Mouse (Mus musculus) forebrain, embryonic 10.5 days (tissue): ENCODE data around the gene Olfr734. TPM values are rescaled to one million over a fixed set of nuclear protein-coding genes. Genes with fewer than 3 reads are reported as not detected.

Source experiments
- DNase-seq: peaks from one replicate; pipeline ENCODE4 v3.0.0-alpha.2; 2017; ENCODE audit warnings: low spot score; ENCODE audit errors: extremely low spot score
- H3K27ac ChIP-seq: fragments of 300-500 bp; sonication (generic); 2 replicates; pipeline ENCODE4 v1.5.1; 2016; ENCODE audit warnings: mild to moderate bottlenecking
- H3K27me3 ChIP-seq: fragments of 300-500 bp; sonication (generic); 2 replicates; pipeline ENCODE4 v1.6.1; 2016; ENCODE audit warnings: mild to moderate bottlenecking; ENCODE audit not compliant: poor library complexity, severe bottlenecking
- H3K36me3 ChIP-seq: fragments of 300-500 bp; sonication (generic); replicated peaks from 2 replicates; pipeline ENCODE4 v1.6.1; 2016; ENCODE audit warnings: mild to moderate bottlenecking, moderate library complexity
- H3K4me1 ChIP-seq: fragments of 300-500 bp; sonication (generic); 2 replicates; pipeline ENCODE4 v1.6.1; 2016
- H3K4me3 ChIP-seq: fragments of 300-500 bp; sonication (generic); 2 replicates; pipeline ENCODE4 v1.5.1; 2016; ENCODE audit warnings: mild to moderate bottlenecking, moderate library complexity
- H3K9me3 ChIP-seq: fragments of 300-500 bp; sonication (generic); 2 replicates; pipeline ENCODE4 v1.6.1; 2016; ENCODE audit warnings: mild to moderate bottlenecking, moderate library complexity
- WGBS: fragments of 180-500 bp; shearing (Covaris S2); methylation state at CpG from one replicate; pipeline ENCODE4 v1.1.7; 2016; 5-methylcytosine and 5-hydroxymethylcytosine counted together
- polyA plus RNA-seq: library from polyadenylated mRNA; unstranded; fragments of >200 nt; fragmentation: Nextera tagmentation; extraction: Ambion mirVana; gene quantifications from 2 replicates; pipeline ENCODE4 v1.2.1, GENCODE M21; 2016

Olfr734 gene
- polyA plus RNA-seq = not detected in 2 replicates

GRCm38 (mm10) chr14:50326661-50327060 is at the start of gene Olfr734:
Gene Olfr734, minus strand, starts transcription at chr14:50326761.
- no peaks in the 10 kb centered on the region for H3K27me3 ChIP-seq
- no peak within 1 kb of the TSS for H3K27ac ChIP-seq
- WGBS = 86% methylated on average over 1 of the region's 1 CpGs
- no peaks in the 10 kb centered on the region for H3K9me3 ChIP-seq
- H3K36me3 ChIP-seq = no peaks in the 10 kb centered on the region
- no peak within 1 kb of the TSS for H3K4me3 ChIP-seq
- no peaks in the 10 kb centered on the region for H3K4me1 ChIP-seq
- DNase-seq = no peak

DNA sequence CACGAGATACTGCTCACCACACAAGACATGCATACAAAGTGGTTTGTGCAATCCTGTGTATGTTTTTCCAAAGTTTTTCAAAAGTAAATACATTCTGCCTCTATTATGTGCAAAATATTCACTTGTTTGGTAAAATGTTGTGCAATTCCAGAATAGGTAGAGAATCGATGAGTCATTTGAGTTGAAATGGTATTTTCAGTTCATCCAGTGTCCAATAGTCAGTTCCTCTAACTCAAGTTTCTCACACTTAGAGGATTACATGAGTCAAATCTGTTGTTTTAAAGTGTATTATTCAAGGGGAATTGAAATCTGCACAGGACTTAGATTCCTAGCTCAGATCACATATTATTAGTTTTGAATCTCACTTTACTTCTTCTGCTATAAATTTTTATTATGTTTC is 37.0 kb upstream of the Olfr734 start:
- Histone ChIP-seq H3K4me3 (no peak overlapping the region), H3K4me1 (no peaks in the 10 kb centered on the region), H3K27ac (no peak overlapping the region), H3K36me3 (no peaks in the 10 kb centered on the region), H3K27me3 (no peaks in the 10 kb centered on the region), H3K9me3 (no peaks in the 10 kb centered on the region)
- WGBS = 88% methylated on average over 2 of the region's 2 CpGs
- no peak for DNase-seq

DNA sequence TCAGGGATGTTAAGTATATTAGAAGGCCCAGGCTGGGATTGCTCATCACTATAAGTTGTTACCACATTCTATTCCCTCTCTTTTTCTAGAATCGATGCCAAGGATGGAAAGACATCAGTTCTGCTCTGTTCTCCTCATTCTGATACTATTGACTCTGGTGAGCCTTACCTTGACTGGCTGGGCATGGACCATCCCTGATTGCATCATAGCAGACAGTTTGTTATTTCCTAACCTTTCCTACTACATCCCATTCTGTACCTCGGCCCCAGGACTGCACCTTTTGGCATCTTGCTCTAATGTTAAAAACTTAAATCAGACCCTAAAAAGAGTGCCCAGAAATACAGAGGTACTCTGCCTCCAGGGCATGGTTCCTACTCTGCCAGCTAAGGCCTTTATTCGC is 33.9 kb upstream of the Olfr734 start:
- WGBS = 93% methylated on average over 3 of the region's 3 CpGs
- Histone ChIP-seq H3K36me3 (no peaks in the 10 kb centered on the region), H3K4me3 (no peak overlapping the region), H3K9me3 (no peaks in the 10 kb centered on the region), H3K27ac (no peak overlapping the region), H3K27me3 (no peaks in the 10 kb centered on the region), H3K4me1 (no peaks in the 10 kb centered on the region)
- no peak for DNase-seq

DNA sequence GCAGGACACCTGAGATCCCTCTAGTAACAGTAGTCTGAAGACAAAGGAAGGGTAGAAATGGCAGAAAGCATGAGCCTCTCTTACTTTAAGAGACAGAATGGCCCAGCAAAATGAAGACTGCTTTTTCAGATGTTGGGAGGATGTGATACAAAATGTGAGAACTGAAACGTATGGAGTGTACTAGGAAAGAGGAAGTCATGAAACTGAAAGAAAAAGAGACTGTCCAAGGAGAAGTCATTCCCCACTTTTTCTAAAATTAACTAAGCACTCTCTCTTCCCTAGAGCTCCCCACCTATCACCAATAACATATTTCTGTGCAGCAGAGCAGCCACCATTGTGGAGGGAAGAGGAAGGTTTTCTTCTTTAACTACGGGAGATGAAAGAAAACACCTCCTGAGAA is 31.0 kb upstream of the Olfr734 start, which contains the start of gene Tlr11:
Gene Tlr11, plus strand, starts transcription at position 322 of the 400 bp plus-strand sequence.
- no peaks in the 10 kb centered on the region for H3K27me3 ChIP-seq
- no peaks in the 10 kb centered on the region for H3K4me1 ChIP-seq
- H3K9me3 ChIP-seq = 0 out of 2 replicates have a peak, but pooled peaks cover 4% of the 10 kb centered on the region
- DNase-seq = no peak
- H3K4me3 ChIP-seq = no peak within 1 kb of the TSS
- 85% methylated on average over 2 of the region's 2 CpGs for WGBS
- no peak within 1 kb of the TSS for H3K27ac ChIP-seq
- no peaks in the 10 kb centered on the region for H3K36me3 ChIP-seq

GRCm38 (mm10) chr14:50356725-50357124 is 30.2 kb upstream of the Olfr734 start:
- WGBS = 93% methylated on average over 2 of the region's 2 CpGs
- H3K4me1 ChIP-seq = no peaks in the 10 kb centered on the region
- DNase-seq = no peak
- 0 out of 2 replicates have a peak, but pooled peaks cover 4% of the 10 kb centered on the region for H3K9me3 ChIP-seq
- no peaks in the 10 kb centered on the region for H3K27me3 ChIP-seq
- no peak overlapping the region for H3K4me3 ChIP-seq
- no peak overlapping the region for H3K27ac ChIP-seq
- H3K36me3 ChIP-seq = no peaks in the 10 kb centered on the region

- WGBS = 47% methylated on average over 3 of the region's 3 CpGs
- Histone ChIP-seq H3K9me3 (0 out of 2 replicates have a peak, but pooled peaks cover 4% of the 10 kb centered on the region), H3K36me3 (no peaks in the 10 kb centered on the region), H3K4me1 (no peaks in the 10 kb centered on the region), H3K27ac (no peak overlapping the region), H3K27me3 (no peaks in the 10 kb centered on the region), H3K4me3 (no peak overlapping the region)
- no peak for DNase-seq
Measured at GRCm38 (mm10) chr14:50352438-50352837, 25.9 kb upstream of the Olfr734 start.

GRCm38 (mm10) chr14:50348796-50349195 is 22.2 kb upstream of the Olfr734 start, which contains the start of gene Olfr735:
Gene Olfr735, minus strand, starts transcription at chr14:50348872.
- Histone ChIP-seq H3K9me3 (no peaks in the 10 kb centered on the region), H3K36me3 (no peaks in the 10 kb centered on the region), H3K4me1 (no peaks in the 10 kb centered on the region), H3K27ac (no peak within 1 kb of the TSS), H3K27me3 (no peaks in the 10 kb centered on the region), H3K4me3 (no peak within 1 kb of the TSS)
- DNase-seq = no peak
- 92% methylated on average over 2 of the region's 2 CpGs for WGBS

DNA sequence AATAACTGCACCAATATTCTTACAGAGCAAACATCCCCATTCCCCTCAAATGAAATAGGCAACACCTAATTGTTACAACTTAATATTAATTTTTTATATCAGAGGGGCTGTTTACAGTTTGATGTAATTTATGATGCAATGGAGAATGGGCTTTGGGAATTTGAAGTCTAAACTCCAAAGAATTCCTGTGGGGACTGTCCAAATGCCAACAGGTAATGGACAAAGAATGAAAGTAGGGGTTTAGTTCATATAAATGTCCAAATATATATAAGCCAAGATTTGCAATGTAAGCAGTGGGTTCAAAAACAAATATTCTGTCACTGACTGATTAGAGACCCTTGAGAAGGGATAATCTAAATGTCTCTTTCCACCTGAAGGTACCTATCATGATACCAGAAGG is 25.1 kb downstream of the Olfr734 start, which contains the start of gene Olfr733:
Gene Olfr733, minus strand, starts transcription at position 101 of the 400 bp plus-strand sequence.
- no peak within 1 kb of the TSS for H3K27ac ChIP-seq
- no peaks in the 10 kb centered on the region for H3K4me1 ChIP-seq
- DNase-seq = no peak
- H3K9me3 ChIP-seq = no peaks in the 10 kb centered on the region; the same call in 1 of the 2 replicates
- H3K27me3 ChIP-seq = no peaks in the 10 kb centered on the region
- H3K4me3 ChIP-seq = no peak within 1 kb of the TSS
- no peaks in the 10 kb centered on the region for H3K36me3 ChIP-seq

DNA sequence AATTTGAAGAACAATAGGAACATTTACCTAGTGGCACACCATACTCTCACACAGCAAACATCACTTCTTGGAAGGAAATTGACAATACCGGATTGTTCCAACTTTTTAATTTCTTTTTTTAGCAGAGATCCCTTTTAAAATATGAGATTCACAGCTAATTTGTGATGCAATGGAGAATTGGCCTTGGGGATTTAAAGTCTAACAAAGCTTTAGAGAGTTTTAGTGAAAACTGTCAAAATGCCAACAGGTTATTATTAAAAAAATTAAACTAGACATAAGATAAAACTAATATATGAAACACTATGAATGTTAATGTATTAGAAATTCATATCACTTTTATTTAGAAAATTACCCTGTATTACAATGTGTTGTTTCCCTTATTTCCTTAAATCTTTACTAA is 42.5 kb downstream of the Olfr734 start, which contains the start of gene Olfr732:
Gene Olfr732, minus strand, starts transcription at position 101 of the 400 bp plus-strand sequence.
- DNase-seq = no peak
- Histone ChIP-seq H3K9me3 (no peaks in the 10 kb centered on the region), H3K4me1 (no peaks in the 10 kb centered on the region), H3K36me3 (no peaks in the 10 kb centered on the region), H3K27ac (no peak within 1 kb of the TSS), H3K27me3 (no peaks in the 10 kb centered on the region), H3K4me3 (no peak within 1 kb of the TSS)
- 85% methylated on average over 1 of the region's 1 CpGs for WGBS

Other genes starting within 250 kb of the Olfr734 start
- not detected in 2 replicates for gene Olfr726, start 235.8 kb downstream of the Olfr734 start, polyA plus RNA-seq
- not detected in 2 replicates for gene Olfr727, start 203.6 kb downstream of the Olfr734 start, polyA plus RNA-seq
- gene Olfr728, start 184.1 kb downstream of the Olfr734 start, polyA plus RNA-seq = not detected in 2 replicates
- not detected in 2 replicates for gene Olfr729, start 173.9 kb downstream of the Olfr734 start, polyA plus RNA-seq
- not detected in 2 replicates for gene Olfr730, start 138.6 kb downstream of the Olfr734 start, polyA plus RNA-seq
- not detected in 2 replicates for gene Olfr731, start 84.9 kb downstream of the Olfr734 start, polyA plus RNA-seq
- gene Olfr732, start 42.6 kb downstream of the Olfr734 start, polyA plus RNA-seq = not detected in 2 replicates
- not detected in 2 replicates for gene Olfr733, start 25.2 kb downstream of the Olfr734 start, polyA plus RNA-seq
- not detected in 2 replicates for gene Olfr735, start 22.1 kb upstream of the Olfr734 start, polyA plus RNA-seq
- not detected in 2 replicates for gene Tlr11, start 31.2 kb upstream of the Olfr734 start, polyA plus RNA-seq
- not detected in 2 replicates for gene Olfr736, start 54.4 kb upstream of the Olfr734 start, polyA plus RNA-seq
- gene Olfr738, start 80.8 kb upstream of the Olfr734 start, polyA plus RNA-seq = not detected in 2 replicates
- gene Olfr739, start 91.9 kb upstream of the Olfr734 start, polyA plus RNA-seq = not detected in 2 replicates
- not detected in 2 replicates for gene Olfr740, start 118.8 kb upstream of the Olfr734 start, polyA plus RNA-seq
- gene Olfr741, start 146.0 kb upstream of the Olfr734 start, polyA plus RNA-seq = not detected in 2 replicates
- not detected in 2 replicates for gene Olfr742, start 176.8 kb upstream of the Olfr734 start, polyA plus RNA-seq
- gene Olfr743, start 195.1 kb upstream of the Olfr734 start, polyA plus RNA-seq = not detected in 2 replicates